Comparison of ENCODE assay signal across 14 mouse cellular contexts in the genomic region with DNA sequence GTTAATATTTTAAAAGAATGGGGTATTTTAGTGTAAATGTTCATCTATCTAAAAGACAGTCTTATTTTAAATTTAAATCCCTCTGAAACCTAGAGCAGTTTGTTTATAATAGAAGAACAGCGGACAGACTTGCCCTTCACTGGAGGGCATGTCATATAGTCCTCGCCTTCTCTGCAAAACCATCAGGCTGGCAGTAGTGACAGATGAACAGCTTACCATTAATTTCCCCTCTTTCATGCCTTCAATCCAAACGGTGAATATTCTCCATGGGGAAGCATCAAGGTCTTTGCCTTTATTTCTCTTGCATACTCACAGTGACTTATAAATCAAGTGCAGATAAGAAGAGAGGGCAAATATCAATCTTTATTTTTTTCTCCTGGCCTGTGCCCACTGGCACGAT.
"Had no signal": no experiment of that assay in that cellular context is flagged by ENCODE, and none has a peak within 500 bp of the region (broad histone marks: within the 10 kb centered on the region; RNA-seq: fewer than 3 reads in every experiment).

No protein-coding gene starts in this region.

- H3K9me3 ChIP-seq: liver, embryonic 15.5 days; stomach, embryonic 15.5 days had no signal

- H3K4me1 ChIP-seq: liver, embryonic 15.5 days; stomach, embryonic 15.5 days had no signal

- H3K27ac ChIP-seq: layer of hippocampus, adult 2 months; liver, embryonic 15.5 days; stomach, embryonic 15.5 days had no signal

- H3K9ac ChIP-seq: liver, embryonic 15.5 days; stomach, embryonic 15.5 days had no signal

- H3K36me3 ChIP-seq: liver, embryonic 15.5 days; stomach, embryonic 15.5 days had no signal

- DNase-seq: kidney, adult 18-20 months; kidney, postnatal 10 days; kidney, postnatal 4 days; left cerebral cortex, postnatal 4 days; lung, adult 2 months; lung, postnatal 36 days; right cerebral cortex, postnatal 14 days; thymus, adult 2 months; thymus, postnatal 25 days had no signal

- ATAC-seq: lung, postnatal 0 days had no signal

- H3K27me3 ChIP-seq: liver, embryonic 15.5 days; stomach, embryonic 15.5 days had no signal

- H3K4me3 ChIP-seq: layer of hippocampus, adult 2 months; liver, embryonic 15.5 days; stomach, embryonic 15.5 days had no signal

- H3K4me2 ChIP-seq: liver, embryonic 11.5 days; liver, embryonic 15.5 days; stomach, embryonic 15.5 days had no signal
